Mouse (Mus musculus) 416B (cell line): ENCODE measurements around the gene Usp3.

Source experiments
- DNase-seq: peaks from one replicate; pipeline ENCODE4 v3.0.0; 2011; ENCODE audit warnings: low read depth

The Usp3 gene

GRCm38 (mm10) chr9:66603907-66604306, 11.0 kb upstream of the Usp3 start:
- DNase-seq = no peak

DNA sequence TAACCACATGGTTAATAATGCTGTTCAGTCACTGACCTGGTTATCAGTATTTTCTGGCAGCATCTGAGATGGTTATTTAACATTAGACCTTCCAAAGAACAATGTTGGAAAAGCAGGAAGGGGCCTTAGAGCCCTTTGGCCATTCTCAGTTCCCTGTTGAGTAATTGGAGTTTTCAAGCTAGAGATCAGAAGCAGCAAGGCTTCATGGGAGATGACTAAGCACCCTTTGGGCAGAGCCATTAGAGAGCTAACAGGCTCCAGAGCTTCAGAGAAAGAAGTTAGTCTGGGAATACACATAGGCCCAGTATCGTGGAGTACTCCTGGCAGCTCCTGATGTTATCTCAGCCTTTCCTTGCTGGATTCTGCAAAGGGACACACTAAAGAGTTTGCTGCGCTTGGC, 8.1 kb upstream of the Usp3 start:
- DNase-seq = no peak

DNA sequence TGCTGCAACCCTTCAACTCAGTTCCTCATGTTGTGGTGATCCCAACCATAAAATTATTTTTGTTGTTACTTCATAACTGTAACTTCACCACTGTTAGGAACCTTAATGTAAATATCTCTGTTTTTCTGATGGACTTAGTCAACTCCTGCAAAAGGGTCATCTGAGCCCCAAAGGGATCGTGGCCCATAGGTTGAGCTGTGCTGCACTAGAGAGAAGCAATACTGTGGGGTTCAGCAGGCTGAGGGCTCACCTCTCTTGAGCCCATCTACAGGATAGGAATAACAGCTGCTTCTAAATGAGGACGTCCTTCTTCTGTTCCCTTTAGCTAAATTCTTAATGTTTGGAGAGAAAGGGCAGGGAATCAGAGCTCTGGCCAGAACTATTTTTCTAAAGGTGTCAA, 7.6 kb upstream of the Usp3 start:
- DNase-seq = no peak

DNA sequence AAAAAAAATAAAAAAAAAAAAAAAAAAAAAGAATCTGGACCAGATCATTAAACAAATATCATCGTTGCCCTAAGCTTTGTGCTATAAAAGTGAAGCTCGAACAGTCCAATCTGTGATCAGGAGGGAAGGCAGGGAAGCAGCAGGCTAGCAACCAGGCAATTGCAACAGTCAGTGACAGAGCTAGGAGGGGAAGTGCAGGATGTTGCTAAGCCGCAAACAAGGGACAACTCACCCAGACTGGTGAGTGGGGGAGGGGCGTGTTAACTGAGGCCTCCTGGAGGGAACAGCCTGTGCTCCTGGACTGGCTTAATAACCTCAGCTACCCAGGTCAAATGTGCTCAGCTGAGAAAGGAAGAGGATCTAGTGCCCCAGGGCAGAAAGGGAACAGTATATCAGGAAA, 6.6 kb upstream of the Usp3 start:
- peak; percentile 95 for DNase-seq

DNA sequence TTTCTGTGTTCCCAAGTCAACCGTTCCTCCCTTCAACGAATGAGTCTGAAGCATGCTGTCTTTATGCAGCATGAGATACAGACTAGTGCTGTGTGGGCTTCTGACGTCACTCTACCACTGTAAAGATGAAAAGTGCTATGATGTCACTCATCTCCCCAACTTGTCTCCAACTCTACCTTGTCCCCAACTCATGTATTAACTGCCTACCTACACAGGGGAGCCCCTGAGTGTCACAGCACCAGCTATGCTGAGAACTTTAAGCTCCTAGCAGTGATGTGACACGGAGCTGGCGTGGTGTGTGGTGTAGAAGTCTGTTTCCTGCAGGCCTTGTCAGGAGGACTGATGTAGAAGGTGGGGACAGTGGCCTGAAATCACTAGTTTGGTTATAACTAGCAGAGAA, 5.7 kb upstream of the Usp3 start:
- no peak for DNase-seq

GRCm38 (mm10) chr9:66597480-66598215, 4.7 kb upstream of the Usp3 start:
- no peak for DNase-seq

GRCm38 (mm10) chr9:66597076-66597475, 4.1 kb upstream of the Usp3 start:
- no peak for DNase-seq

GRCm38 (mm10) chr9:66595722-66596675, 3.1 kb upstream of the Usp3 start:
- no peak for DNase-seq

GRCm38 (mm10) chr9:66594061-66594460, 1.1 kb upstream of the Usp3 start:
- DNase-seq = peak; percentile 46

GRCm38 (mm10) chr9:66593613-66593969, 649 bp upstream of the Usp3 start:
- no peak for DNase-seq

DNA sequence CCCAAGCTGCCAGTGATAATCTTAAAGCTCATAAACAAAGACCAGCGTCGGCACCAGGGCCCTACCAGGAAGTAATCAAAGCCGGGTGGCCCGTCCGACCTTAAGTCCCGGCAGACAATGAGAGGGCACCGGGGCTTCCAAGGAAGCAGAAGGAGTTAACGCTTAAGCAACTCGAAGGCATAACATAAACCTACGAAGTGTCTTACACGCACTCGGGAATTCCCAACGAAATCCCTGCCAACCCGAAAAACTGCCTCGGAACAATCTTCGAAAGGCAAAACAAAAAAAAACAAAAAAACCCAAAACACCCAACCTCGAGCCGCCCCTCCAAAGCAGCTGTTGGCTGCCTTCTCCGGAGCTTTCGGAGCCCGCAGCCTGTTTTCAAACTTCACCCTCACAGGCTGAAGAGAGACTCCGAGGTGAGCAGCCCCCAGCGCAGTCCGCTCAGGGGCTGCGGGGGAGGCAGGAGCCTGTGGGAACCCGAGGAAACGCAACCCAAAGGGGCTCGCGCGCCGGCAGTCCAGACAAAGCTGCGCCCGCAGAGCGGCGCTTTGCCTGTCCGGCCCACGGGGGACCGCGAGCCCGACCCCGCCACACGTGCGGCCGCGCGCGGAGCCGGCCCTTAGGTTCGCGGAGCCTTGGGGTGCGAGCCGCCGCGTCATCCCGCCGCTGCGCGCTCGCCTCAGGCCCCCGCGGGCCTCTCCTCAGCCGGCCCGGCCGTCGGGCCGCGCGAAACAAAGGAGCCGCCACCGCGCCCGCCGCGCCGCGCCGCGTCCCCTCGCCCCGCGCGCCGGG, 894 bp downstream of the Usp3 start:
- peak; percentile 65 for DNase-seq

- no peak for DNase-seq
Measured at GRCm38 (mm10) chr9:66590051-66590450, 2.9 kb downstream of the Usp3 start.

DNA sequence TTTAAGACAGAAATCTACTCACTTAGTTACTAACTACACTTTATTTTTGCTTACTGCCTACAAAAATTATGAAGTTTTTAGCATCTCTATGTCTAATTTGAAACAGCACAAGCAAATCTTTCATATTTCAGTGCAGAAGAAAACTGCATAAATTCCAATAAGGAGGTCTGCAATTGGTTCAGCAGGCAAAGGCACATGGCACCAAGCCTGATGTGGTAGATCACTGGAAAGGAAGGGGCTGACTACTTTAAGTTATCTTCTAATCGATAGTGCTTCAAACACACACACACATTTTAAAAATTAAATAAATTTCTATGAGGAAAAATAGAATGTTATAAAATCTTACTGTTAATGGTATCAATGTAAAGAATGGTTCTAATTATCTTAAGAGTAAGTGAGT, 5.9 kb downstream of the Usp3 start:
- no peak for DNase-seq

GRCm38 (mm10) chr9:66586533-66586932, 6.4 kb downstream of the Usp3 start:
- DNase-seq = peak; percentile 52

- DNase-seq = no peak
Measured at GRCm38 (mm10) chr9:66585191-66585590, 7.8 kb downstream of the Usp3 start.

- DNase-seq = no peak
Measured at GRCm38 (mm10) chr9:66584176-66584575, 8.8 kb downstream of the Usp3 start.

DNA sequence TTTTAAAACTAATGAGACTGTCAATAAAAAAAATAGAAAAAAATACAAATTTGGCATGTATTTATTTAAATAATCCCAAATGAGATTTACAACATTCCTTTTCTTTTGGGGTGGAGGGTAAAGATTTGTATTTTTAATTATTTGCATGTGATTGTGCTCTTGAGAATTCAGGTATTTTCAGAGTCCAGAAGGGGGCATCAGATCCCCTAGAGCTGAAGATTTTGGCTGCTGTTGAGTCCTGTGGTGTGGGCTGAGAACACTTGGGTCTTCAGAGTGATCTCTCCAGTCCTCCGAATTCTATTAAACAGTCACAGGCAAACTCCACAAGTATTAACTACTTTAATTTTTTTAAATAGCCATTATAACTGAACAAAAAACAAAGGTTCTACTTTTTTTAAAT, 9.7 kb downstream of the Usp3 start:
- DNase-seq = peak; percentile 57

- no peak for DNase-seq
Measured at GRCm38 (mm10) chr9:66581694-66582093, 11.2 kb downstream of the Usp3 start.

DNA sequence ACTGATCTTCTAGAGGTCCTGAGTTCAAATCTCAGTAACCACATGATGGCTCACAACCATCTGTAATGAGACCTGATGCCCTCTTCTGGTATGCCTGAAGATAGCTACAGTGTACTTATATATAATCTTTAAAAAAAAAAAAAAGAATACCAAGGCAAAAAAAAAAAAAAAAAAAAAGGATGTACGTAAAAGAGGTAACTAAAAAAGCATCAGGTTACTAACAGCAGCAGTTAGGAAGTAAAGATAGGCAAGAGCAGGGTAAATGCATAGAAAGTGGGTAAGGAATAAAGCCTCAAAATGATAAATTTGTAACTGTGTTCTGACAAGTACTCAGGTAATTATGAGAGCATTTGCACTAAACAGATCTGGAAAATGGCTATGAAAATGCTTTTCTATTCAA, 12.2 kb downstream of the Usp3 start:
- DNase-seq = no peak

DNA sequence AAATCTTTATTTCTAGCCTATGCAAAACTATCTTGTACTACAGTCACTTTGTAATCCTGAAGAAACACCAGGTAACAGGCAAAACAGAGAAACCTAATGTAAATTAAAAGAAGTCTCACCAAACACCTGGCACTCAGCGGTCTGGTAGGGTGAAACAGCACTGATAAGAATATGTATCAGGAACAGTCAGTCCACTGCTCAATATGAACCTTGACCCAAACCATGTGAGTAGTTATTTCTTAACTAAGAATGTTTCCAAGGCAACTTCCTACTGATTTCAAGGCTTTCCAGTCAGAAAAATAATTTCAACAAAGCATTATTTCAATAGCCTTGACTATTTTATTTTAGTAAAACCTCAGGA, 17.1 kb downstream of the Usp3 start:
- no peak for DNase-seq

- DNase-seq = no peak
Measured at GRCm38 (mm10) chr9:66575041-66575877, 17.7 kb downstream of the Usp3 start.
